10 mouse cellular contexts compared by ENCODE assay signal in genomic region chr3:60437678-60438232, GRCm38 (mm10). TPM values are rescaled to one million over a fixed set of nuclear protein-coding genes. Genes with fewer than 3 reads are reported as not detected.
DNase-seq lines count a peak whose midpoint lies in the region; ATAC-seq and TF ChIP-seq lines count a peak whose summit lies in the region.
"Had no signal": no experiment of that assay in that cellular context is flagged by ENCODE, and none has a peak within 500 bp of the region (broad histone marks: within the 10 kb centered on the region; RNA-seq: fewer than 3 reads in every experiment).

No protein-coding gene starts in this region.

- 32% methylated on average over 1 of the region's 1 CpGs for WGBS in lung, embryonic 15.5 days
- WGBS in forebrain, embryonic 11.5 days, result 77% methylated on average over 1 of the region's 1 CpGs

- intact Hi-C loops in left cerebral cortex, postnatal 25 days (cut with DNase I), result no loop called here

- peaks cover 10% of the 10 kb centered on the region; the same call in 1 of the 2 replicates for H3K4me1 ChIP-seq in lung, embryonic 15.5 days
- H3K4me1 ChIP-seq in forebrain, embryonic 11.5 days (replicated peaks; ENCODE audit: control insufficient read depth, insufficient read depth, low read length), result no peaks in the 10 kb centered on the region
- H3K4me1 ChIP-seq: embryonic facial prominence, embryonic 15.5 days; stomach, embryonic 15.5 days had no signal

- no peaks in the 10 kb centered on the region for H3K9me3 ChIP-seq in lung, embryonic 15.5 days
- no peaks in the 10 kb centered on the region for H3K9me3 ChIP-seq in forebrain, embryonic 11.5 days (ENCODE audit: control insufficient read depth, low read length)
- H3K9me3 ChIP-seq: embryonic facial prominence, embryonic 15.5 days; stomach, embryonic 15.5 days had no signal

- no peaks in the 10 kb centered on the region for H3K79me3 ChIP-seq in C2C12 (ENCODE audit: low read depth)

- no peak for TF ChIP-seq CTCF in C2C12 (IDR thresholded peaks at IDR 0.05; ENCODE audit: control insufficient read depth, insufficient read depth, insufficient read length)

- H3K27ac ChIP-seq in lung, embryonic 15.5 days, result peak overlapping the region; percentile 32; the same call in 1 of the 2 replicates
- H3K27ac ChIP-seq in forebrain, embryonic 11.5 days (ENCODE audit: low read depth, low read length), result no peak overlapping the region
- H3K27ac ChIP-seq: embryonic facial prominence, embryonic 15.5 days; stomach, embryonic 15.5 days had no signal

- no peaks in the 10 kb centered on the region for H3K27me3 ChIP-seq in C2C12 (ENCODE audit: control insufficient read depth, insufficient read depth, insufficient read length)
- H3K27me3 ChIP-seq in lung, embryonic 15.5 days, result no peaks in the 10 kb centered on the region
- no peaks in the 10 kb centered on the region for H3K27me3 ChIP-seq in forebrain, embryonic 11.5 days (ENCODE audit: control insufficient read depth, insufficient read depth, low read length)
- H3K27me3 ChIP-seq: embryonic facial prominence, embryonic 15.5 days; stomach, embryonic 15.5 days had no signal

- no peaks in the 10 kb centered on the region for H3K36me3 ChIP-seq in C2C12 (ENCODE audit: control insufficient read depth, insufficient read depth)
- no peaks in the 10 kb centered on the region for H3K36me3 ChIP-seq in lung, embryonic 15.5 days
- no peaks in the 10 kb centered on the region for H3K36me3 ChIP-seq in forebrain, embryonic 11.5 days (ENCODE audit: control insufficient read depth, insufficient read depth, low read length)
- H3K36me3 ChIP-seq: embryonic facial prominence, embryonic 15.5 days; stomach, embryonic 15.5 days had no signal

- no peak overlapping the region for H3K4me3 ChIP-seq in C2C12 (ENCODE audit: insufficient read depth, poor library complexity, severe bottlenecking)
- H3K4me3 ChIP-seq in lung, embryonic 15.5 days, result no peak overlapping the region
- H3K4me3 ChIP-seq in forebrain, embryonic 11.5 days (ENCODE audit: low read depth, low read length), result no peak overlapping the region
- H3K4me3 ChIP-seq: embryonic facial prominence, embryonic 15.5 days; stomach, embryonic 15.5 days had no signal

- H3ac ChIP-seq in C2C12 (ENCODE audit: control insufficient read depth, insufficient read length, low read depth), result no peak overlapping the region

- no peak overlapping the region for H3K4me2 ChIP-seq in lung, embryonic 15.5 days
- H3K4me2 ChIP-seq in forebrain, embryonic 11.5 days (ENCODE audit: low read depth, low read length, severe bottlenecking), result no peak overlapping the region
- H3K4me2 ChIP-seq: embryonic facial prominence, embryonic 15.5 days; stomach, embryonic 15.5 days had no signal

- no peak overlapping the region for H3K9ac ChIP-seq in lung, embryonic 15.5 days
- H3K9ac ChIP-seq in forebrain, embryonic 11.5 days (ENCODE audit: low read length), result no peak overlapping the region
- H3K9ac ChIP-seq: embryonic facial prominence, embryonic 15.5 days; stomach, embryonic 15.5 days had no signal

- peak; percentile 75 for DNase-seq in NIH3T3 (ENCODE audit: low read depth)
- DNase-seq in gastrocnemius, postnatal 25 days, result peak; percentile 35
- no peak for DNase-seq in forebrain, embryonic 11.5 days (ENCODE audit: low spot score)
- no peak for DNase-seq in left cerebral cortex, postnatal 25 days (ENCODE audit: low spot score in 2 of 2)
- no peak for DNase-seq in spleen, postnatal 36 days (ENCODE audit: low spot score in 2 of 2)
- DNase-seq: layer of hippocampus, postnatal 36 days had no signal

- no peaks in the 10 kb centered on the region for H3K79me2 ChIP-seq in C2C12 (ENCODE audit: control insufficient read depth, insufficient read depth)

- ATAC-seq in lung, embryonic 15.5 days (ENCODE audit: borderline replicate concordance, extremely low read depth, low FRiP score, low TSS enrichment), result no peak; the same call in 1 of the 2 replicates
- ATAC-seq in forebrain, embryonic 11.5 days (replicated peaks; ENCODE audit: low FRiP score), result no peak

TF ChIP-seq in C2C12, 6 proteins besides CTCF, POLR2A, EP300 and RAD21:
- TF ChIP-seq FOSL1 (IDR thresholded peaks at IDR 0.05; ENCODE audit: insufficient read depth, low read length, poor library complexity, severe bottlenecking), result no peak
- peak; percentile 31 for TF ChIP-seq CEBPB (IDR thresholded peaks at IDR 0.05; ENCODE audit: low read depth)

RNA-seq across cellular contexts. Expression of gene Mbnl1, which starts 34.9 kb away (rescaled TPM):
- 37.7 TPM for polyA plus RNA-seq in C2C12 (2012; fragmentation: generic; extraction: Trizol)
- total RNA-seq in gastrocnemius, postnatal 25 days (2021), result 100 to 1,000 TPM; 339 to 401 TPM
- 168 and 169 TPM in 2 replicates for polyA plus RNA-seq in lung, embryonic 15.5 days (2015; fragmentation: Nextera tagmentation; extraction: Ambion mirVana)
- 40.8 and 46.8 TPM in 2 replicates for polyA plus RNA-seq in forebrain, embryonic 11.5 days (2014; fragmentation: Nextera tagmentation; extraction: Ambion mirVana)
- 100 to 1,000 TPM; 135 to 150 TPM for total RNA-seq in left cerebral cortex, postnatal 25 days (2021)

Comparison
In these comparisons a context has a peak if more than half of its experiments do, and no peak if none do; other contexts are left out.
1. DNase-seq: peak in NIH3T3 (single experiment) and gastrocnemius, postnatal 25 days (single experiment); none in forebrain, embryonic 11.5 days (single experiment), left cerebral cortex, postnatal 25 days (0 of 2) and spleen, postnatal 36 days (0 of 2).